Mouse (Mus musculus) CH12F3 (cell line): Measurements from ENCODE around the gene Glrx5.

ENCODE experiments used
- in situ Hi-C: fragments of 300-500 bp; cut with MboI; formaldehyde crosslinking; loops from 2 replicates; pipeline ENCODE4 v1.14.3; 2020; ENCODE audit warnings: low sequenced_read_pairs

Gene Glrx5

GRCm38 (mm10) chr12:105032147-105032831, at the start of gene Glrx5:
Glrx5 (plus strand) TSS chr12:105032688.
- in situ Hi-C loops: no loop called here

- in situ Hi-C loops: no loop called here
Measured at GRCm38 (mm10) chr12:104983476-104983875, 49.0 kb upstream of the Glrx5 start.

GRCm38 (mm10) chr12:104985088-104985487, 47.4 kb upstream of the Glrx5 start:
- in situ Hi-C loops: no loop called here

DNA sequence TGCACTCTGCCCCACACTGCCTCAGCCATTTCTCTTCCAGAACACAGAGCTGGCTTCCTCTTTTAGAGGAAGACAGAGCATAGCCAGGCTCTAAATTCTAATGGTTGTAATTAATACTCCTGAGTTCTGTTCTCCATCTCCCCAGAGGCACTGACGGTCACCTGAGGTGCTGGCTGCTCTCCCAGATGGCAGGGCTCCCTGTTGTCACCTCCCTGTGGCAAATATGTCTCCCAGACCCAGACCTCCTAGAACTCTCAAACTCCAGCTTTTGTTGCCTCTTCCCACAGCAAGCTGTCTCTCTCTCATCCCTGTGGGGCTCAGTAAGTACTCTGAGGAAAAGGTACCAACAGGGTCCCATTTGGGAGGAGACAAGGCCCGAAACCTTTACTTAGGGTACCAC, 46.5 kb upstream of the Glrx5 start:
- in situ Hi-C loops: no loop called here

DNA sequence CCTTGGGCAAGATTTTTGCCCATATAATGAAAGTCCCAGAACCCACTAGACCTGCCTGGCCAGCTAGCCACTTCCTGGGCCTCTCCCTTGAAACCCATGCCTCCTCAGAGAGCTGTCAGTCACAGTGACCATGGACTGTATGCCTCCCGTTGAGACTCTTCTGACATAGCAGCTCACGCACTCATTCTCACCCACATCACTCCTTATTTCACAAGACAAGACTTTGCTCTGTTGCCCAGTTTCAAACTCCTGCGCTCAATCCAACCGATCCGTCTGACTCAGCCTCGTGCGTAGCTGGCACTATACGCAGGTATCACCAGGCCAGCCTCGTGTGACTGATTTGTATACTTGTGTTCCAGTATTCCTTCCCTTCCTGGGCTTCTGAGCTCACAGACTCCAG, 45.7 kb upstream of the Glrx5 start:
- in situ Hi-C loops: no loop called here

GRCm38 (mm10) chr12:104987936-104988335, 44.6 kb upstream of the Glrx5 start:
- in situ Hi-C loops: no loop called here

- in situ Hi-C loops: no loop called here
Measured at GRCm38 (mm10) chr12:104990741-104991454, 41.6 kb upstream of the Glrx5 start.

- in situ Hi-C loops: no loop called here
Measured at GRCm38 (mm10) chr12:104992123-104992741, 40.3 kb upstream of the Glrx5 start.

DNA sequence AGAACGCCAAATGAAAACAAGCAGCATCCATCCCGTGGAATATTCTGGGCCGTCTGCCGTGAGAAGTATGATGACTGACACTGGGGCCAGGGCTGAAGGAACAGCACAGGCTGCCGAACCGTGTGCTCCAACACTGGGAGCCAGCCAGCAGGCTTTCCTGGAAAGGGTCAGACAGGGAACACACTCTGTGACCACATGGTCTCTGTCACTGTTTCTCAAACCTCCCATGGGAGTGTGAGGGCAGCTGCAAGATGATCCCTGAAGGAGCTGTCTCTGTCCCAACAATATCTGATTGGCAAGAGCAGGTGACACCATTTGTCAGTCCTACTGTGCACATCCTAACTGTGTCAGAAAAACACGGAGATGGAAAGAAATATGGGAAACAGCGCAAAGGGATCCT, 39.6 kb upstream of the Glrx5 start:
- in situ Hi-C loops: no loop called here

DNA sequence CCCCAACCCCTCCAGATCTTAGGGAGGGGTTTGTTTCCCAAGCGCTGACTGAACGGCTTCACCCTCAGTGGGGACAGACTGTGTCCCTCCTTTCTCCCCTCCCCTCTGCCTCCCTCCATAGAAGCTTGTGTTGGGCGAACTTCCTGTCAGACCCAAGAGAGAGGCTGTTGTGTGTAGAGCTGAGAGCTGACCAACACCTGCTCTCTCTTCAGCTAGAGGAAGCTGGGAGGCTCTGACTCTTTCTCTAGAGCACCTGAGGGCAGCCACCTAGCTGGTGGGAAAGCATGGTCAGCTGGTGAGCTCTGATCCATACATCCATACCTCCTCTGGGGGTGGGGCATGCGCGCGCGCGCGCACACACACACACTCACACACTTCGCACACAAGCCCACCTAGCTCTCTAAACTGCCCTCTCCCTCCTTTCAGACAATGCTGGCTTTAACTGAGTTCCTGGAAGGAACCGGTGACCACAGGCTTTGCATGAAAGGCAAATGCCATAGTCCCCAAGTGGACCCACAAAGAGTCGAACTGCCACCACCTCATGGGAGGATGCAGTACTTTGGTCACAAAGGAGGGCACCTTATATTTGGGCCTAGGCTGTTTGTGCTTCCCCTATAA, 37.1 kb upstream of the Glrx5 start:
- in situ Hi-C loops: no loop called here

DNA sequence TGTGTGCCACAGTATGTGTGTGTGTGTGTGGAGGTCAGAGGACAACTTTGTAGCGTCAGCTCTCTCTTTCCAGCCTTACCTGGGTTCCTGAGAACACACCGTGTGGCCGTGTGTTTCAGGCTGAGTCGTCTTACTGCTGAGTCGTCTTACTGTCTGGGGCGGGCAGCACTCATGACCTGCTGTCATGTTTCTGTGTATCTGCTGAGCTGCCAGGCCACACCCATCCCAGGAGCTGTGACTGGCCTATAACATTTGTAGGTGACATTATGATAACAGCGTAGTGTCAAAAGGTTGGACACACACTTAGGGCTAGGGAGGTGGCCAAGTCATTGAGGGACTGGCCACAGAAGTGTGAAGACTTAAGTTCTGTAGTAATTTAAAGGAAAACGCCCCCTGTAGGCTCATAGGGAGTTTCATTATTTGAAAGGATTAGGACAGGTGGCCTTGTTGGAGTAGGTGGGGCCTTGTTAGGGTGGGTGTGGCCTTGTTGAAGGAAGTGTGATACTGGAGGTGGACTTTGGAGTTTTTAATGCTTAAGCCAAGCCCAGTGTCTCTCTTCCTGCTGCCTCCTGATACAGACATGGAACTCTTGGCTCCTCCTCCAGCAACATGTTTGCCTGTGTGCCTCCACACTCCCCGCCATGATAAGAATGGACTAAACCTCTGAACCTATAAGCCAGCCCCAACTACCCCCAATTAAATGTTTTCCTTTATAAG, 36.3 kb upstream of the Glrx5 start:
- in situ Hi-C loops: no loop called here

DNA sequence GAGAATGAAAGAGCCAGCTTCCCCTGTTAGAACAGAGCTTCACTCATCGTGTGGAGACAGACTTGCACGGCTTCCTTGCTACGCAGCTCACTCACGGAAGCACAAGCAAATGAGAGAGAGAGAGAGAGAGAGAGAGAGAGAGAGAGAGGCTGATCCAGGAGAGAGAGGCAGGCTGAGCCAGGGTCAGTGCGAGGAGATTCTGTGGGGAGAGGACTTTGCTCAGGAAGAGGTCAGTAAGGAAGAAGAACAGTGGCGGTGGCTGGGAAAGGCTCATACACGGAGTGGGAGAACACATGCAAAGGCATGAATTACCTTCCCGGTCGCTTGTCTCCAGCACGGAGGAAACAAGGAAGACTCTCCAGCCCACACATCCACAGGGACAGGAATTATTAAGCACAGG, 35.3 kb upstream of the Glrx5 start:
- in situ Hi-C loops: no loop called here

DNA sequence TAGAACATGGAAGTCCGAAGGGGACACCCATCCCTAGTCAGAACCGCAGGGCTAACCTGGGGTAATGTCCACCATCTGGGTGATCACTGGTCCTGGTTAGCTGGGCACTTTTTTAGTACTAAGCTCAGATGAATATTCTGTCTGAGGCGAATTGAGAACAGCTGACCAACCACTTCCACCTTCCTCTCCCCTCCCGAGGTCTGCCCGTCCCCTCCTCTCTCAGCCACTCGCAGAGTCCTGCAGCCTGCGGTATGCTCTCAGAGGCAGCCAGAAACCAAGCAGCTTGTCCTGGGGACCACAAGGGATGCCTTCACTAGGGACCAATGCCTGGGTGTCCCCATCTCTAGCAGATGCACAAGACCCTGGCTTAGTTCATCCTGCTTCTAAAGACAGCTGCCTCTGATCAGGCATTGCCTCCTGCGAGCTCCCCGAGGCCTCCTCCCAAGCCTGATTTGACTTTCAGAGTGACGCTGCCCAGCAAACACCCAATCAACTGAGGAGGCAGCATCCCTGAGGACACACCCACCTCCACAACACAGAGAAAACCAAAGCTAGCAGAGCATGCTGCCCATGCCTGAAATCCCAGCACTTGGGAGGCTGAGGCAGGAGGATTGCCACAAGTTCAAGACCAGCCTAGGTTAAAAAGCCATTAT, 34.7 kb upstream of the Glrx5 start:
- in situ Hi-C loops: no loop called here

- in situ Hi-C loops: no loop called here
Measured at GRCm38 (mm10) chr12:104998541-104998940, 33.9 kb upstream of the Glrx5 start.

- in situ Hi-C loops: no loop called here
Measured at GRCm38 (mm10) chr12:104999171-104999570, 33.3 kb upstream of the Glrx5 start.

GRCm38 (mm10) chr12:105000487-105001283, 31.8 kb upstream of the Glrx5 start:
- in situ Hi-C loops: no loop called here

DNA sequence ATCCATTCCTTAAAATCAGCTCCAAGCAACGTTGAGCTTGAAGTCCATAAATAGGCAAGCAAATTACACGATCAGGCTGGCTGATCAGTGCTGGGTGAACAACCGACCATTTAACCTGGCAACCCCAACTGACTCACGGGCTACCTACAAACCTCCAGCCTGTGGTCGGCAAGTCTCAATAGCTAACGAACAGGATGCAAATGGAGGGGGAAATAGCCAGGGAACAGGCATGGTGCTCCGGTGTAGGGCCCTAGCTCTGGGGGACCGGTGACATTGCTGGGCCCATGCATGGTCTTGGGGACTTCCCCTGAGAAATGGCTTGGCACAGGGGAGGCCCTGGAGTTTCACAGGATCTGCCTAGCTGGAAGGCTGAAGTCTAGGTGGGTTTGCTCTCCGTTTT, 31.2 kb upstream of the Glrx5 start:
- in situ Hi-C loops: no loop called here

DNA sequence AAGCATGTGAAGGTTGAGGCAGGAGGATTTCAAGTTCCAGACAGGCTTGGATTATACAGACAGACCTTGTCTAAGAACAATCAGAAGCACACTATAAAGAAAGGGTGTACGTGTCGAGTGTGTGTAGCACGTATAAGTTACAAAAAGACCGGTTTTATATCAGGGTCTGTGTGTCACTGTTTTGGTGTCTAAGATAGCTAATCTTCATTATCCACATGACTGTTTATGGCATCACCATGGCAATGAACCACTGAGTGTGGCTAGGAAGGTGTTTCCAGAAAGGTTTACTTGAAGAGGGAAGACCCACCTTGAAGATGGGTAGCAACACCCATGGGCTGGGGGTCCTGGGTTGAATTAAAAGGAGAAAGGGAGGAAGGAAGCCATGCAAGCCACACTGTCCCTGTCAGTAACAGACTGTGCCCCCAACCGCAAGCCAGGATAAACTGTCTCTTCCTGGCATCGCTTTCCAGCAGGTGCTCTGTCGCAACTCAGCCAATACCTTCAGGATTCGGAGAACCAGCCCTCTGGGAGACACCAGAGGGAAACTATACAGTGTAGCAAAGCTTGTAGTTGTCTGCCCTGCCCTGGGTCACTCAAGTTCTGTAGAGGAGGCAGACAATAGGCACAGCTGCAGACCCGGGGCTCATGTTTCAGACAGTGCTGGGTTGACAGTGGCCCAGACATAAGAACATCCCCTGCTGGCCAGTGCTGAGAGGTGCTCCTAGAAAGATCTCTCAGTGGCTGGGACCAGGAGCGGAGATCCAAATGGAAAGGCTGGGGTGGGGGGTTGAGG, 30.0 kb upstream of the Glrx5 start:
- in situ Hi-C loops: no loop called here

DNA sequence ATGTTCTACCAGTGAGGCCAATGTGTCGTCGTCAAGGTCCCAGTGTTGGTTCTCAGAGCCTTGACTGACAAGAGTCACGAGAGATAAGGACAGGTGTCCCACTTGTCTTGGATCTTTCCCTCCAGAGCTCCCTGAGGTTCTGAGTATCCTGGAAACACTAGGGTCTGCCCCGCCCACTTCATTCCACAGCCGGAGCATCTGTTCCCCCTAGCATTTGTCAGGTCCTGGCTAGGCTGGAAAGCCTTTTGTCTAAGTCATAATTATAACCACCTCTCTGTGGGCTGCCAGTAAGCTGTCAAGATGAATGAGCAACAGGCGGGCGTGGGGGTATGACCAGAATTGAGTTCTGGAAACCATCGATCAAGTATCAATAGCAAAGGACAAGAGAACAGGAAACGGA, 29.3 kb upstream of the Glrx5 start:
- in situ Hi-C loops: no loop called here
